Mouse (Mus musculus) testis, adult 2 months (tissue): Measurements from ENCODE around the gene Osbpl8.

ENCODE experiments used
- CTCF ChIP-seq: fragments of 200-500 bp; IDR thresholded peaks from 2 replicates; pipeline ENCODE4 v1.5.1; 2012; ENCODE audit warnings: low read depth, mild to moderate bottlenecking, inconsistent platforms, low read length, moderate library complexity; ENCODE audit not compliant: control insufficient read depth, insufficient read depth, insufficient replicate concordance
- POLR2A ChIP-seq: fragments of 200-500 bp; IDR thresholded peaks from 2 replicates; pipeline ENCODE4 v1.6.1; 2012; ENCODE audit warnings: low read depth, mild to moderate bottlenecking, inconsistent platforms, low read length, moderate library complexity; ENCODE audit not compliant: control insufficient read depth

DNA sequence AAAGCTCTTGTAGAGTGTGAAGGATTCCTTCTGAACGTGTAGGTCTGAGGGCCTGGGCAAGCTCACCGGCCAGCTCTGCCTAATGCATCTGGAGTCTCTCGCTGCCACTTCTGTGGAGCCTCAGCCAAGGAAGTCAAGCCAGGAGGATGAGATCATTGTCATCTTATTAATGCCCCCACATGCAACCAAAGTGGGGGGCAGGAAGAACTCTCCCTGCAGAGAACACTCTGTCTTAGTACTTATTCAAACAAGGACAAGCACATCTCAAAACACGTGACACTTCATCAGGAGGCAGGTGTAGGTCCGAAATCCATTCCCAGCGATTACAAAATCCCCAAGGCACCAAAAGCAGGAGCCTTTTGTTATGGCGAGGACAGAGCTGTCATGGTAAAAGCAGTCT is 177.2 kb downstream of the Osbpl8 start:
- no peak for TF ChIP-seq CTCF
- TF ChIP-seq POLR2A, result no peak
